Mouse (Mus musculus): Measurements from ENCODE around the gene Nosip.

- TF ChIP-seq CTCF (IDR thresholded peaks at IDR 0.05; ENCODE audit: low read depth, low read length) = no peak
- peak; percentile 93 for TF ChIP-seq POLR2A (IDR thresholded peaks at IDR 0.05; ENCODE audit: extremely low read depth, insufficient read depth, low read length)
These were observed 8.2 kb upstream of the Nosip start for GRCm38 (mm10) chr7:45053931-45054510.
